Mouse (Mus musculus) forebrain, postnatal 0 days (tissue): ENCODE measurements around the gene Kbtbd7. TPM values are rescaled to one million over a fixed set of nuclear protein-coding genes. Genes with fewer than 3 reads are reported as not detected.
A peak's percentile ranks its signal among the peaks of the same experiment; 100 is the strongest.
"Not testable (repeated sequence)": the region's sequence is repeated elsewhere in the genome, so short reads cannot be mapped to it uniquely, and the experiment has no call there.

Experiments
- ATAC-seq: fragments of 200-750 bp; cut with Nextera tagmentation; 2 replicates; pipeline ENCODE4 v1.8.0; 2017; ENCODE audit warnings: mild to moderate bottlenecking, moderate library complexity
- DNase-seq: peaks from one replicate; pipeline ENCODE4 v3.0.0-alpha.2; 2015
- H3K27ac ChIP-seq: fragments of 300-500 bp; sonication (generic); 2 replicates; pipeline ENCODE4 v1.5.1; 2014; ENCODE audit warnings: low read depth, mild to moderate bottlenecking, antibody characterized with exemption, low read length, moderate library complexity, mixed read lengths
- H3K27me3 ChIP-seq: fragments of 300-500 bp; sonication (generic); 2 replicates; pipeline ENCODE4 v1.6.1; 2014; ENCODE audit warnings: mild to moderate bottlenecking, low read length, mixed read lengths; ENCODE audit not compliant: insufficient read depth
- H3K36me3 ChIP-seq: fragments of 300-500 bp; sonication (generic); 2 replicates; pipeline ENCODE4 v1.6.1; 2014; ENCODE audit warnings: mild to moderate bottlenecking, moderate library complexity; ENCODE audit not compliant: insufficient read depth
- H3K4me1 ChIP-seq: fragments of 300-500 bp; sonication (generic); 2 replicates; pipeline ENCODE4 v1.6.1; 2014; ENCODE audit warnings: antibody characterized with exemption; ENCODE audit not compliant: insufficient read depth
- H3K4me2 ChIP-seq: fragments of 300-500 bp; sonication (generic); 2 replicates; pipeline ENCODE4 v1.6.1; 2014; ENCODE audit warnings: low read depth, mild to moderate bottlenecking, moderate library complexity
- H3K4me3 ChIP-seq: fragments of 300-500 bp; sonication (generic); 2 replicates; pipeline ENCODE4 v1.5.1; 2014; ENCODE audit warnings: low read depth, low read length, mixed read lengths
- H3K9ac ChIP-seq: fragments of 300-500 bp; sonication (generic); 2 replicates; pipeline ENCODE4 v1.6.1; 2014; ENCODE audit warnings: mild to moderate bottlenecking
- H3K9me3 ChIP-seq: fragments of 300-500 bp; sonication (generic); 2 replicates; pipeline ENCODE4 v1.6.1; 2016; ENCODE audit warnings: low read length
- CTCF ChIP-seq: sonication (generic); IDR thresholded peaks from 2 replicates; pipeline ENCODE4 v1.5.1; 2016; ENCODE audit warnings: antibody characterized with exemption, control low read depth, low read depth
- WGBS: fragments of 180-500 bp; shearing (Covaris S2); extraction: QIAGEN DNeasy Blood & Tissue Kit; methylation state at CpG from one replicate; pipeline ENCODE4 v1.1.7; 2014; 5-methylcytosine and 5-hydroxymethylcytosine counted together
- polyA plus RNA-seq: library from polyadenylated mRNA; unstranded; fragments of >200 nt; fragmentation: Nextera tagmentation; extraction: Ambion mirVana; gene quantifications from 2 replicates; pipeline ENCODE4 v1.2.1, GENCODE M21; 2015
- total RNA-seq: library from RNA; depleted of rRNA; stranded (reverse); fragments of >200 nt; gene quantifications from 2 replicates; pipeline ENCODE4 v1.2.3, GENCODE M21; 2014

Kbtbd7 gene
- total and polyA plus RNA-seq, 2 experiments from 2014 or later: 13.7 to 40.7 TPM

DNA sequence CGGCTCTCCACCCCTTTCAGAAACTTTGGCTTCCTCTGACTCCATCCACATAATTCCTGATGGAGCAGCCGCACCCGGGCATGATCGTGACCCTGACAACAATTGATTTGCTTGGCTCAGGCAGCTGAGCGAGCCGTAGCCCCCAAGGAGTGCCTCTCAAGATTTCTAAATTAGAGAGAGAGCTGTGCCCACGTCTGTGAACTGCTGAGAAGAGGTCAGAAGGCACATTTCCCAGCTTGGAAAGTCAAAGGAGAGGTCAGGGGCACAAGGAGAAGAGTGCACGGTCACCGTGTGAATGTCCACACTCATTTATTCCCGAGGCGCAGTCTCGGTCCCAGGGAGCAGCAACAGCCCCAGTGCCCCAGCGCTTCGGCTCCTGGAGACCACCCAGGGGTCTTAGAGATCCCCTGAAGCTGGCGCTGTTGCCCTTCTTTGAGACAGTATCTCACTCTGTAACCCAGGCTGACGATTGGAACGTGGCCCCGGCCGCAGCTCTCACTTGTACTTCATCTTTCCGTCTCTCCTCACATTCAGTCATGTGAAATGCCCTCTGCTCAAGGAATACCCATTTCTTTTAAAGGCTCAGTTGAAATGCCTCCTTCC lies 6.1 kb upstream of the Kbtbd7 start:
- Histone ChIP-seq H3K4me3 (no peak overlapping the region), H3K4me1 (no peaks in the 10 kb centered on the region), H3K27ac (no peak overlapping the region), H3K9ac (no peak overlapping the region), H3K36me3 (peaks cover 24% of the 10 kb centered on the region), H3K27me3 (no peaks in the 10 kb centered on the region), H3K4me2 (no peak overlapping the region), H3K9me3 (no peaks in the 10 kb centered on the region)
- 68% methylated on average over 20 of the region's 20 CpGs for WGBS
- DNase-seq (no peak), ATAC-seq (no peak)
- TF ChIP-seq CTCF: no peak

DNA sequence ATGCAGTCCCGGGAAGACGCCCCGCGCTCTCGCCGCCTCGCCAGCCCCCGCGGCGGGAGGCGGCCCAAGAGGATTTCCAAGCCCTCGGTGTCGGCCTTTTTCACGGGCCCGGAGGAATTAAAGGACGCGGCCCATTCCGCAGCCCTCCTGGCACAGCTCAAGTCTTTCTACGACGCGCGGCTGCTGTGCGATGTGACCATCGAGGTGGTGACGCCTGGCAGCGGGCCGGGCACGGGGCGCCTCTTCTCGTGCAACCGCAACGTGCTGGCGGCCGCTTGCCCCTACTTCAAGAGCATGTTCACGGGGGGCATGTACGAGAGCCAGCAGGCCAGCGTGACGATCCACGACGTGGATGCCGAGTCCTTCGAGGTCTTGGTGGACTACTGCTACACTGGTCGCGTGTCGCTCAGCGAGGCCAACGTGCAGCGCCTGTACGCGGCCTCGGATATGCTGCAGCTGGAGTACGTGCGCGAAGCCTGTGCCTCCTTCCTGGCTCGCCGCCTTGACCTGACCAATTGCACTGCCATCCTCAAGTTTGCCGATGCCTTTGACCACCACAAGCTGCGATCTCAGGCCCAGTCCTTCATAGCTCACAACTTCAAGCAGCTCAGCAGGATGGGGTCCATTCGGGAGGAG lies 537 bp downstream of the Kbtbd7 start:
- H3K4me2 ChIP-seq: peak overlapping the region; percentile 48
- ATAC-seq: peak; percentile 58
- H3K9me3 ChIP-seq, H3K4me1 ChIP-seq, H3K27me3 ChIP-seq, H3K36me3 ChIP-seq, DNase-seq: not testable (repeated sequence)
- 68% methylated on average over 4 of the region's 59 CpGs for whole genome bisulfite sequencing
- peak overlapping the region; percentile 54 for H3K4me3 ChIP-seq
- H3K27ac ChIP-seq: peak overlapping the region; percentile 83
- peak overlapping the region; percentile 74 for H3K9ac ChIP-seq

DNA sequence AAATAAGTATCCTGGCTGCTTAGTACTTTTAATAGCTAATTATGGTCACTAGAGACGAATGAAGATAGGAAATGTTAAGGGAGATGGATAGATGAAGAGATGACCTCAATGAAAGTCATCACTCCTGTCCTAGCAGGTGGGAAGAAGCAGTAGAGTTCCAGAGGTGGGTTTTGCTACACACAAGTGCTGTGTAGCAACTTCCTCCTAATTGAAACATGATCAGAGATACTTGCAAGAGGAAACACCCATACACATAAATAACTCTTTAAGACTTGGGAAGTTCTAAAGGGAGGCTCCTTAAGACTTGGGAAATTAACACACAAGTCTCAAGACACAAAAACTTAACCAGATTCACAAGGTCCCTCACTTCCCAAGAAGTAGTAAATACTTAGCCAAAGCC lies 7.8 kb downstream of the Kbtbd7 start:
- no peak overlapping the region for H3K4me2 ChIP-seq
- H3K4me1 ChIP-seq: no peaks in the 10 kb centered on the region
- no peak overlapping the region for H3K27ac ChIP-seq
- H3K4me3 ChIP-seq: no peak overlapping the region
- H3K36me3 ChIP-seq: no peaks in the 10 kb centered on the region
- no peaks in the 10 kb centered on the region for H3K9me3 ChIP-seq
- DNase-seq: no peak
- no peak overlapping the region for H3K9ac ChIP-seq
- H3K27me3 ChIP-seq: no peaks in the 10 kb centered on the region
- ATAC-seq: no peak
- TF ChIP-seq CTCF: no peak
- 90% methylated on average over 1 of the region's 1 CpGs for WGBS

DNA sequence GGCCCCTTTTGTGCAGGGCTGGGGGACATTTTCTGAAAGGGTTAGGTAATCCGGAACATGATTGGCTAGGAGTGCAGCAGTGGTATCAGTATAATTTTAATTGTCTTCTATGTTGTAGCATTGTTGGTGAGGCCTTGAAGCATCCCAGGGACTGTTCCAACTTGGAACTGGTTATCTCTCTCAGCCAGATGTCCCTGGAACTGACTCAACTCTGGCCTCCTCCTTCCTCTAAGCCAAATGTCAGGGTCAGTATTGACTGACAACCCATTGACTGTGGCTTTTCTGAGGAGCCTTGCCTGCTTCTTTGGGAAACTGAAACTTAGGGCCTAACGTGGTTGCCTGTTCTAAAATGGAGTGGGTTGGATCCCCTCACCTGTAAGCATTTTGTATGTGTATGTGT lies 14.3 kb downstream of the Kbtbd7 start:
- Histone ChIP-seq H3K4me2 (no peak overlapping the region), H3K36me3 (no peaks in the 10 kb centered on the region), H3K9me3 (no peaks in the 10 kb centered on the region), H3K27me3 (no peaks in the 10 kb centered on the region), H3K4me1 (peaks cover 3% of the 10 kb centered on the region), H3K27ac (no peak overlapping the region), H3K4me3 (no peak overlapping the region), H3K9ac (no peak overlapping the region)
- no peak for DNase-seq
- ATAC-seq: no peak
- WGBS: 88% methylated on average over 2 of the region's 2 CpGs
- no peak for TF ChIP-seq CTCF

DNA sequence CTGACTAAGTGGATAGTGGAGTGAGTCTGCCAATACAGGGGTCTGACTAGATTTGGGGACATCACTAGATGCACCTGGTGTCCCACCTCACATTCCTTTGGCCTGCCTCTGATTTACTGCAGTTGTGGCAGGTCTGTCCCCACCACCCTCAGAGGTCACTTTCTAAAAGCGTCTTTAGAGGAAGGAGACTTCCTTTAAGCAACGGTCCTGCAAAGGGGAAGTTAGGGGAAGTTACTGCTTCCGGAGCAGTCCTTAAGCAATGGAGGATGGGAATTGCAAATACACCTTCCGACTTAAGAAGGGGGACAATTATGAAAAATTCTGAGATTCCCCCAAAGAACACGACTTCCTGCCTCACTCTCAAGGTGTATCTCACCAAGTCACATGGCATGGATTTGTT lies 15.1 kb downstream of the Kbtbd7 start:
- no peak for DNase-seq
- 87% methylated on average over 5 of the region's 5 CpGs for WGBS
- Histone ChIP-seq H3K9me3 (no peaks in the 10 kb centered on the region), H3K27me3 (no peaks in the 10 kb centered on the region), H3K36me3 (no peaks in the 10 kb centered on the region), H3K9ac (no peak overlapping the region), H3K4me1 (peaks cover 3% of the 10 kb centered on the region), H3K4me2 (no peak overlapping the region), H3K27ac (no peak overlapping the region), H3K4me3 (no peak overlapping the region)
- TF ChIP-seq CTCF: no peak
- no peak for ATAC-seq

DNA sequence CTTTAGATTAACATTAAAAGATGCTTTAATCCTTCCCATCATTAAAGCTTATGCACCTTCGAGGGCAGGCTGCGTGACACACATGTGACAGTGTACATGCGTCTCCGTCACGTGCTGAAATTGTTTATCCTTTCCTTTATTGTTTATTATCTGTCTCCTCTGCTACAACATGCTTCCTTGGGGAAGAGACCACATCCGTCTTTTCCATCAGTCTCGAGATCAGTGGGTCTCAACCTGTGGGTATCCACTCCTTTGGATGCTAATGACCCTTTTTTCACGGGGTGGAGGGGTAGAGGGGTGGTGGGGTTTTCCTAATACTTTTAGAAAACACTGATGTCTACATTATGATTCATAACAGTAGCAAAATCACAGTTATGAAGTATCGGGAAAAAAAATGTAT lies 18.3 kb downstream of the Kbtbd7 start:
- no peaks in the 10 kb centered on the region for H3K9me3 ChIP-seq
- peak overlapping the region; percentile 27 for H3K4me3 ChIP-seq
- ATAC-seq (peak; percentile 12; the same call in 1 of the 2 replicates), DNase-seq (no peak)
- peak overlapping the region; percentile 85; the same call in 1 of the 2 replicates for H3K27ac ChIP-seq
- no peaks in the 10 kb centered on the region for H3K27me3 ChIP-seq
- H3K9ac ChIP-seq: peak overlapping the region; percentile 34
- no peak for TF ChIP-seq CTCF
- 63% methylated on average over 9 of the region's 9 CpGs for WGBS
- peak overlapping the region; percentile 53 for H3K4me2 ChIP-seq
- no peaks in the 10 kb centered on the region for H3K36me3 ChIP-seq
- peaks cover 3% of the 10 kb centered on the region for H3K4me1 ChIP-seq

DNA sequence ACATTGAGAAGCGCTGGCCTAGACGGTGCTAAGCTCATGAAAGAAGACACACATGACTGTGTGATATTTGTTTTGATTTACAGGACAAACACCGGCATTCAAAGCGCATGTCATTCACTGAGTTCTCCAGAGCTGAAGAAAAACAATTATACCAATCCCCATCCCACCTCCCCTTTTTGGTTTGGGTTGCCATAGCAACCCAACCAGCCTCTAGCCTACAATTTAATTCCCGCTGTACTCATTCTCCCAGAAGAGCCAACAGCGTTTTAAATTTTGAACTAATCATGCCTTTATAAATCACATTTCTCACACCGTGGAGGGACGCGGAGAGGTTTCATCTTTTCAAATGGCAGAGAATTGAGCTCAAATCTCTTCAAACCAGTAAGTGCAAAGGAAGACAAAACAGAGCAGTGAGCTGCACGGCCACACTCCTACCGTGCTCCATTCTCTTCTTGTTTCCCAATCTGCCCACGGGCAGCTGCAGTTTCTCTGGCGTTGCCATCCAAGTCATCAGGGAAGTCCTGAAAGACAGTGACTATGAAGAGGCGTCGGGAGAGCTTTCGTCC lies 18.8 kb downstream of the Kbtbd7 start:
- 5% methylated on average over 16 of the region's 16 CpGs for WGBS
- H3K36me3 ChIP-seq: no peaks in the 10 kb centered on the region
- peak overlapping the region; percentile 53 for H3K4me2 ChIP-seq
- H3K9ac ChIP-seq: peak overlapping the region; percentile 34
- H3K27me3 ChIP-seq: no peaks in the 10 kb centered on the region
- H3K27ac ChIP-seq: peak overlapping the region; percentile 85
- ATAC-seq: peak; percentile 94
- H3K4me1 ChIP-seq: peaks cover 3% of the 10 kb centered on the region
- peak; percentile 85 for DNase-seq
- TF ChIP-seq CTCF: no peak
- H3K4me3 ChIP-seq: peak overlapping the region; percentile 27
- no peaks in the 10 kb centered on the region for H3K9me3 ChIP-seq

DNA sequence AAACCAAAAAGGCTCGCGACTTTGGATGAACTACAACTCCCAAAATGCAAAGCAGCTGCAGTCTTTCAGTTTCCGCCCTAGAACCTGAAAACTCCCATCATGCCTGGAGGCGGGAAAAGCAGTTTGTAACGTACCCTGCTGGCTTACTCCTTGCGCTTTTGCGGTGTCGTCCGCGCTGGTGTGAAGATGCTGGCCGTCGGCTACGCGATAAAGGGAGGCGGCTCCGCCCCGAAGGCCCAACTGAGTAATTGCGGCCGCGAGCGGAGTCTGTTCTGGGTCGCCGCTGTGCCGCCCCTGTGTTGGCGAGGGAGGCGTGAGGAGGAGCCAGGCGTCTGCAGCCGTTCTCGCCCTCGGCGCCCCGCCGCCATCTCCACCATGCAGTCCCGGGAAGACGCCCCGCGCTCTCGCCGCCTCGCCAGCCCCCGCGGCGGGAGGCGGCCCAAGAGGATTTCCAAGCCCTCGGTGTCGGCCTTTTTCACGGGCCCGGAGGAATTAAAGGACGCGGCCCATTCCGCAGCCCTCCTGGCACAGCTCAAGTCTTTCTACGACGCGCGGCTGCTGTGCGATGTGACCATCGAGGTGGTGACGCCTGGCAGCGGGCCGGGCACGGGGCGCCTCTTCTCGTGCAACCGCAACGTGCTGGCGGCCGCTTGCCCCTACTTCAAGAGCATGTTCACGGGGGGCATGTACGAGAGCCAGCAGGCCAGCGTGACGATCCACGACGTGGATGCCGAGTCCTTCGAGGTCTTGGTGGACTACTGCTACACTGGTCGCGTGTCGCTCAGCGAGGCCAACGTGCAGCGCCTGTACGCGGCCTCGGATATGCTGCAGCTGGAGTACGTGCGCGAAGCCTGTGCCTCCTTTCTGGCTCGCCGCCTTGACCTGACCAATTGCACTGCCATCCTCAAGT lies 25.6 kb downstream of the Kbtbd7 start, which contains the start of gene Kbtbd6:
Gene Kbtbd6 (plus strand): TSS at position 155 of the 910 bp plus-strand sequence.
- H3K36me3 ChIP-seq, H3K9me3 ChIP-seq, H3K27ac ChIP-seq, H3K4me1 ChIP-seq, H3K27me3 ChIP-seq: not testable (repeated sequence)
- peak within 1 kb of the TSS; percentile 64 for H3K4me2 ChIP-seq
- WGBS: 9% methylated on average over 34 of the region's 89 CpGs
- ATAC-seq (peak; percentile 97), DNase-seq (peak; percentile 92)
- H3K4me3 ChIP-seq: peak within 1 kb of the TSS; percentile 53
- H3K9ac ChIP-seq: peak within 1 kb of the TSS; percentile 43; the same call in 1 of the 2 replicates

DNA sequence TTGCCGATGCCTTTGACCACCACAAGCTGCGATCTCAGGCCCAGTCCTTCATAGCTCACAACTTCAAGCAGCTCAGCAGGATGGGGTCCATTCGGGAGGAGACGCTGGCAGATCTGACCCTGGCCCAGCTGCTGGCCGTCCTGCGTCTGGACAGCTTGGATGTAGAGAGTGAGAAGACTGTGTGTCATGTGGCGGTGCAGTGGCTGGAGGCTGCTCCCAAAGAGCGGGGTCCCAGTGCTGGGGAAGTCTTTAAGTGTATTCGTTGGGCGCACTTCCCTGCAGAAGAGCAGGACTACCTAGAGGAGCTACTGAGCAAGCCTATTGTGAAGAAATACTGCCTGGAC lies 26.3 kb downstream of the Kbtbd7 start:
- not testable (repeated sequence) for H3K27me3 ChIP-seq, ATAC-seq, H3K9ac ChIP-seq, DNase-seq, H3K4me3 ChIP-seq, H3K36me3 ChIP-seq, H3K4me1 ChIP-seq, H3K9me3 ChIP-seq, H3K4me2 ChIP-seq, H3K27ac ChIP-seq
- WGBS: 98% methylated on average over 5 of the region's 10 CpGs
